Mouse (Mus musculus) cortical plate, adult 2 months (tissue): ENCODE results near the gene Htt. TPM values are rescaled to one million over a fixed set of nuclear protein-coding genes. Genes with fewer than 3 reads are reported as not detected.

Experiments
- H3K27ac ChIP-seq: fragments of 200-500 bp; 2 replicates; pipeline ENCODE4 v1.5.1; 2012; ENCODE audit warnings: low read length, control low read depth, inconsistent platforms; ENCODE audit not compliant: insufficient read depth
- H3K4me1 ChIP-seq: fragments of 200-500 bp; 2 replicates; pipeline ENCODE4 v1.6.1; 2011; ENCODE audit warnings: low read length; ENCODE audit not compliant: control insufficient read depth, insufficient read depth
- H3K4me3 ChIP-seq: fragments of 200-500 bp; 2 replicates; pipeline ENCODE4 v1.5.1; 2011; ENCODE audit warnings: mild to moderate bottlenecking, low read length, control low read depth; ENCODE audit not compliant: insufficient read depth
- CTCF ChIP-seq: fragments of 200-500 bp; IDR thresholded peaks from 2 replicates; pipeline ENCODE4 v1.5.1; 2011; ENCODE audit warnings: mild to moderate bottlenecking, control low read depth, low read length; ENCODE audit not compliant: insufficient read depth; ENCODE audit errors: extremely low read depth
- POLR2A ChIP-seq: fragments of 200-500 bp; IDR thresholded peaks from 2 replicates; pipeline ENCODE4 v1.6.1; 2011; ENCODE audit warnings: mild to moderate bottlenecking, low read length, control low read depth; ENCODE audit not compliant: insufficient read depth; ENCODE audit errors: extremely low read depth
- polyA plus RNA-seq: library from polyadenylated mRNA; depleted of rRNA; stranded (reverse); fragments of >200 nt; gene quantifications from 2 replicates; pipeline ENCODE4 v1.2.3, GENCODE M21; 2012

Gene Htt
- polyA plus RNA-seq, 1 experiment = 43.1 TPM

GRCm38 (mm10) chr5:34907910-34908725, 146.6 kb downstream of the Htt start, which contains the start of gene Msantd1:
Msantd1 (plus strand) TSS chr5:34908012.
- Histone ChIP-seq H3K4me1 (no peaks in the 10 kb centered on the region; the same call in 1 of the 2 replicates), H3K4me3 (no peak within 1 kb of the TSS), H3K27ac (no peak within 1 kb of the TSS)
- TF ChIP-seq CTCF (no peak), POLR2A (no peak)

- no peak overlapping the region for H3K4me3 ChIP-seq
- H3K27ac ChIP-seq = no peak overlapping the region
- TF ChIP-seq CTCF = no peak
- no peak for TF ChIP-seq POLR2A
- no peaks in the 10 kb centered on the region; the same call in 1 of the 2 replicates for H3K4me1 ChIP-seq
These were observed 147.4 kb downstream of the Htt start for GRCm38 (mm10) chr5:34908726-34909633.

GRCm38 (mm10) chr5:34909634-34910503, 148.3 kb downstream of the Htt start:
- TF ChIP-seq CTCF (no peak), POLR2A (no peak)
- H3K4me1 ChIP-seq = no peaks in the 10 kb centered on the region; the same call in 1 of the 2 replicates
- H3K4me3 ChIP-seq = no peak overlapping the region
- no peak overlapping the region for H3K27ac ChIP-seq

GRCm38 (mm10) chr5:34910504-34910815, 148.9 kb downstream of the Htt start:
- H3K4me3 ChIP-seq = no peak overlapping the region
- TF ChIP-seq CTCF (no peak), POLR2A (no peak)
- no peak overlapping the region for H3K27ac ChIP-seq
- no peaks in the 10 kb centered on the region; the same call in 1 of the 2 replicates for H3K4me1 ChIP-seq

- H3K27ac ChIP-seq = no peak overlapping the region
- H3K4me3 ChIP-seq = no peak overlapping the region
- no peak for TF ChIP-seq POLR2A
- peak; percentile 97 for TF ChIP-seq CTCF
- peaks cover 1% of the 10 kb centered on the region; the same call in 1 of the 2 replicates for H3K4me1 ChIP-seq
These were observed 154.3 kb downstream of the Htt start for GRCm38 (mm10) chr5:34915801-34916200.

- Histone ChIP-seq H3K27ac (no peak overlapping the region), H3K4me3 (no peak overlapping the region), H3K4me1 (peaks cover 1% of the 10 kb centered on the region; the same call in 1 of the 2 replicates)
- TF ChIP-seq CTCF (no peak), POLR2A (0 out of 2 replicates have a peak, but pooled peaks have one; percentile 45)
These were observed 155.7 kb downstream of the Htt start for GRCm38 (mm10) chr5:34917234-34917655.

GRCm38 (mm10) chr5:34918785-34919184, 157.2 kb downstream of the Htt start:
- TF ChIP-seq POLR2A = no peak
- TF ChIP-seq CTCF = no peak
- H3K4me1 ChIP-seq = peaks cover 1% of the 10 kb centered on the region; the same call in 1 of the 2 replicates
- H3K27ac ChIP-seq = no peak overlapping the region
- no peak overlapping the region for H3K4me3 ChIP-seq

- no peaks in the 10 kb centered on the region; the same call in 1 of the 2 replicates for H3K4me1 ChIP-seq
- no peak overlapping the region for H3K4me3 ChIP-seq
- H3K27ac ChIP-seq = no peak overlapping the region
- TF ChIP-seq CTCF (no peak), POLR2A (no peak)
These were observed 161.0 kb downstream of the Htt start for GRCm38 (mm10) chr5:34922531-34922930.
